Mouse (Mus musculus) stomach, embryonic 14.5 days (tissue): ENCODE data around the gene Olfr917. TPM values are rescaled to one million over a fixed set of nuclear protein-coding genes. Genes with fewer than 3 reads are reported as not detected.

ENCODE experiments used
- ATAC-seq: fragments of 200-750 bp; cut with Nextera tagmentation; 2 replicates; pipeline ENCODE4 v1.8.0; 2017; ENCODE audit warnings: low read depth, moderate TSS enrichment; ENCODE audit not compliant: insufficient number of reproducible peaks, insufficient read depth, low FRiP score
- H3K27ac ChIP-seq: fragments of 300-500 bp; sonication (generic); 2 replicates; pipeline ENCODE4 v1.5.1; 2014; ENCODE audit warnings: mild to moderate bottlenecking, low read length, moderate library complexity, mixed read lengths
- H3K27me3 ChIP-seq: fragments of 300-500 bp; sonication (generic); 2 replicates; pipeline ENCODE4 v1.6.1; 2014; ENCODE audit warnings: low read length, control low read depth, mixed read lengths; ENCODE audit not compliant: control insufficient read depth, insufficient read depth
- H3K36me3 ChIP-seq: fragments of 300-500 bp; sonication (generic); 2 replicates; pipeline ENCODE4 v1.6.1; 2014; ENCODE audit warnings: mild to moderate bottlenecking, control low read depth, low read length, moderate library complexity, mixed read lengths; ENCODE audit not compliant: control insufficient read depth, insufficient read depth
- H3K4me1 ChIP-seq: fragments of 300-500 bp; sonication (generic); 2 replicates; pipeline ENCODE4 v1.6.1; 2014; ENCODE audit warnings: low read length, control low read depth, mixed read lengths; ENCODE audit not compliant: control insufficient read depth, insufficient read depth
- H3K4me2 ChIP-seq: fragments of 300-500 bp; sonication (generic); replicated peaks from 2 replicates; pipeline ENCODE4 v1.6.1; 2014; ENCODE audit warnings: low read depth, low read length, control low read depth
- H3K4me3 ChIP-seq: fragments of 300-500 bp; sonication (generic); 2 replicates; pipeline ENCODE4 v1.5.1; 2014; ENCODE audit warnings: low read depth, low read length, control low read depth
- H3K9ac ChIP-seq: fragments of 300-500 bp; sonication (generic); replicated peaks from 2 replicates; pipeline ENCODE4 v1.6.1; 2014; ENCODE audit warnings: low read depth, mild to moderate bottlenecking, control low read depth, low read length, moderate library complexity, mixed read lengths
- H3K9me3 ChIP-seq: fragments of 300-500 bp; sonication (generic); 2 replicates; pipeline ENCODE4 v1.6.1; 2016; ENCODE audit warnings: low read depth, low read length, control low read depth; ENCODE audit not compliant: control insufficient read depth
- WGBS: fragments of 180-500 bp; shearing (Covaris S2); extraction: QIAGEN DNeasy Blood & Tissue Kit; methylation state at CpG from one replicate; pipeline ENCODE4 v1.1.7; 2014; 5-methylcytosine and 5-hydroxymethylcytosine counted together
- polyA plus RNA-seq: library from polyadenylated mRNA; unstranded; fragments of >200 nt; fragmentation: Nextera tagmentation; extraction: Ambion mirVana; gene quantifications from 2 replicates; pipeline ENCODE4 v1.2.1, GENCODE M21; 2014

Gene Olfr917
- not detected in 2 replicates for polyA plus RNA-seq

DNA sequence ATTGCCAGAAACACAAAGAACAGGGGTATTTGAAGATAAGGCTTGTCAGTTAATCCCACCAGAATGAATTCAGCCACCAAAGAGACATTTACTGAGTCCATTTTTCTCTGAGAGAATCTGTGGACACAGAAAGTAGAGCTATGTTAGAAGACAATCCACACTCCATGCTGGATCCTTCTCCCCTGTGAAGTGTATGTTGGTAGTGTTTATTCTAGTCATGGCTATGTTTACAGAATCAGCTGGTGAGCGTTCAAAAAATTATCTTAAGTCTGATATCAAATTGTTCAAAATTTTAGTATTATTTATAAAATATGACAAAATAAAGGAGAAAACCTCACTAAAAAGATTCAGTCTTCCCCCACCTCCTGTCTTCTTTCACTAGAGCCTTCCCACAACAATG lies at the start of gene Olfr917:
TSS of gene Olfr917 (minus strand) at position 101 of the 400 bp plus-strand sequence.
- WGBS = 68% methylated on average over 1 of the region's 1 CpGs
- H3K9ac ChIP-seq = no peak within 1 kb of the TSS
- ATAC-seq = no peak
- H3K9me3 ChIP-seq = no peaks in the 10 kb centered on the region
- no peak within 1 kb of the TSS for H3K4me3 ChIP-seq
- no peak within 1 kb of the TSS for H3K4me2 ChIP-seq
- H3K27me3 ChIP-seq = no peaks in the 10 kb centered on the region
- no peak within 1 kb of the TSS for H3K27ac ChIP-seq
- no peaks in the 10 kb centered on the region for H3K36me3 ChIP-seq
- H3K4me1 ChIP-seq = no peaks in the 10 kb centered on the region

DNA sequence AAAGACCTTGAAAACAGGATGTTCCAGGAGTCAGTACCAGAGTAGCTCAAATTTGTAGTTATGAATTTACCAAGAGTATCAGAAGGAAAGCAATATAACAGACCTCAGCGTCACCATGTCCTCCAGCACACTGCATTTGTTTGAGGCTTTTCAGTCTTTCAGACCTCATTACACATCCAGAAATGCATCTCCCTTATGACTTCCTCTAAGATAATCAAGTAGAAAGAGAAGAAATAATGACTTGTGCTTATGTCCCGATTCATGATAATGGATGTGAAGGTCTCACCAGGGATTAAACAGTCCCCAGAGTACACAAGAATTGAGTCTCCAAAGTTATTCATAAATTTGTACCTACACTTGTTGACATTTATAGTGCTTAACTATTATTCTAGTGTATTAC lies 8.9 kb upstream of the Olfr917 start, which contains the start of gene Olfr918:
TSS of gene Olfr918 (minus strand) at position 101 of the 400 bp plus-strand sequence.
- H3K4me2 ChIP-seq = no peak within 1 kb of the TSS
- no peaks in the 10 kb centered on the region for H3K27me3 ChIP-seq
- H3K4me1 ChIP-seq = no peaks in the 10 kb centered on the region
- no peaks in the 10 kb centered on the region for H3K36me3 ChIP-seq
- H3K9ac ChIP-seq = no peak within 1 kb of the TSS
- no peaks in the 10 kb centered on the region for H3K9me3 ChIP-seq
- H3K27ac ChIP-seq = no peak within 1 kb of the TSS
- 84% methylated on average over 2 of the region's 2 CpGs for WGBS
- no peak for ATAC-seq
- no peak within 1 kb of the TSS for H3K4me3 ChIP-seq

DNA sequence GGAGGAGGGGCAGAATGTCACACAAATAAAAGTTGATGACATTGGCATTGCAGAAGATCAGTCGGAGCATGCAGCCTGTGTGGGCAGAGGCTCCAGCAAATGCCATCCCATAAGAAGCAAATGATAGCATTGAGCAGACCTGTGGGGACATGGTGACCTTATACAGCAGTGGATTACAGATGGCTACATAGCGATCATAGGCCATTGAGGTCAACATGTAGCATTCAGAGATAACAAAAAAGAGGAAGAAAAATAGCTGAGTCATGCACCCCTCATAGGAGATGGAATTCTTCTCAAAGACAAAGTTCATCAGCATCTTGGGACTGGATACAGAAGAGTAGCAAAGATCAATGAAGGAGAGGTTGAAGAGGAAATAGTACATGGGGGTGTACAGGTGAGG lies 7.2 kb upstream of the Olfr917 start:
- Histone ChIP-seq H3K4me3 (no peak overlapping the region), H3K4me2 (no peak overlapping the region), H3K9me3 (no peaks in the 10 kb centered on the region), H3K4me1 (no peaks in the 10 kb centered on the region), H3K36me3 (no peaks in the 10 kb centered on the region), H3K27ac (no peak overlapping the region), H3K27me3 (no peaks in the 10 kb centered on the region), H3K9ac (no peak overlapping the region)
- WGBS = 83% methylated on average over 2 of the region's 2 CpGs
- ATAC-seq = no peak

DNA sequence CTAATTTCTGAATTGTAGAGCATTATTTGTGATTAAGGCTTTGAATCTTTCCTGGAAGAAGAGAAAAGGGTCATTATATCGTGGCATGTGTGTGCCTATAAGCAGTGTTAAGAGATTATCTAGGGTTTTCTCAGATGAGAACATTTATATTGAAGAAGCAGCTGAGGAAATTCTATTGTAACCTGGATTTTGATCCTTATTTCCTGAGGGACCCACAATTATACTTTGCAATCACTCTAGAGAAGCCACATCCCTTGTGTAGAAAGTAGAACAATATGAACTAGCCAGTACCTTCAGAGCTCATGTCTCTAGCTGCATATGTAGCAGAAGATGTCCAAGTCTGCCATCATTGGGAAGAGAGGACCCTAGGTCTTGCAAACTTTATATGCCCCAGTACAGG lies 5.9 kb downstream of the Olfr917 start, which contains the start of gene Olfr916:
TSS of gene Olfr916 (minus strand) at position 101 of the 400 bp plus-strand sequence.
- Histone ChIP-seq H3K27ac (no peak within 1 kb of the TSS), H3K27me3 (no peaks in the 10 kb centered on the region), H3K9ac (no peak within 1 kb of the TSS), H3K4me2 (no peak within 1 kb of the TSS), H3K36me3 (no peaks in the 10 kb centered on the region), H3K4me3 (no peak within 1 kb of the TSS), H3K4me1 (no peaks in the 10 kb centered on the region), H3K9me3 (no peaks in the 10 kb centered on the region)
- WGBS = 55% methylated on average over 1 of the region's 1 CpGs
- no peak for ATAC-seq

DNA sequence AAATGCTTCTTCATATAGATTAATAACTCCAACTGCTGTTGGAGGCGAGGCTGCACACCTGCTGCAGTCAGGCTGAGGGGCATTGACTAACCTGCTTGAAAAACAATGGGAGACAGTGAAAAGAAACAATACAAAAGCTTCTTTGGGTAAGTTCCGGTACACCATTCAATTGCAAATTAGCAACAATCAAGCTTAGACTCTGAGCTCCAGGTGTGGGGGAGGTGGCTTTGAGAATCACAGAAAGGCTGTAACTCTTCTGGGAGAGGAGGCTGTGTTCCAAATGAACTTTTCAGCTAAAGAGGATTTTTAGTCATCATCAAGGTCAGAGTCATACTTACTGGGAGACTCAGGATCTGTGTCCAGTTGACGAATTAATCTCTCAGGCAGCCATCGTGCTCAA lies 33.2 kb downstream of the Olfr917 start:
- WGBS = 81% methylated on average over 4 of the region's 4 CpGs
- no peaks in the 10 kb centered on the region for H3K9me3 ChIP-seq
- H3K27me3 ChIP-seq = no peaks in the 10 kb centered on the region
- no peak overlapping the region for H3K9ac ChIP-seq
- ATAC-seq = no peak
- no peak overlapping the region for H3K4me3 ChIP-seq
- no peaks in the 10 kb centered on the region for H3K4me1 ChIP-seq
- no peak overlapping the region for H3K4me2 ChIP-seq
- no peaks in the 10 kb centered on the region for H3K36me3 ChIP-seq
- H3K27ac ChIP-seq = no peak overlapping the region

Other genes starting within 250 kb of the Olfr917 start
- not detected in 2 replicates for gene Olfr901, start 236.4 kb downstream of the Olfr917 start, polyA plus RNA-seq
- gene Olfr902, start 218.2 kb downstream of the Olfr917 start, polyA plus RNA-seq = not detected in 2 replicates
- gene Olfr904, start 202.7 kb downstream of the Olfr917 start, polyA plus RNA-seq = not detected in 2 replicates
- gene Olfr905, start 194.7 kb downstream of the Olfr917 start, polyA plus RNA-seq = not detected in 2 replicates
- not detected in 2 replicates for gene Olfr906, start 178.8 kb downstream of the Olfr917 start, polyA plus RNA-seq
- not detected in 2 replicates for gene Olfr907, start 170.0 kb downstream of the Olfr917 start, polyA plus RNA-seq
- not detected in 2 replicates for gene Olfr911-ps1, start 144.3 kb downstream of the Olfr917 start, polyA plus RNA-seq
- not detected in 2 replicates for gene Olfr910, start 128.0 kb downstream of the Olfr917 start, polyA plus RNA-seq
- gene Olfr912, start 85.7 kb downstream of the Olfr917 start, polyA plus RNA-seq = not detected in 2 replicates
- not detected in 2 replicates for gene Olfr913, start 73.1 kb downstream of the Olfr917 start, polyA plus RNA-seq
- not detected in 2 replicates for gene Olfr914, start 60.7 kb downstream of the Olfr917 start, polyA plus RNA-seq
- gene Olfr916, start 6.0 kb downstream of the Olfr917 start, polyA plus RNA-seq = not detected in 2 replicates
- not detected in 2 replicates for gene Olfr918, start 8.8 kb upstream of the Olfr917 start, polyA plus RNA-seq
- gene Olfr919, start 37.8 kb upstream of the Olfr917 start, polyA plus RNA-seq = not detected in 2 replicates
- gene Vwa5a, start 52.4 kb upstream of the Olfr917 start, polyA plus RNA-seq = 25.4 and 26.3 TPM in 2 replicates
- 0.08 and 0.17 TPM in 2 replicates for gene Olfr920, start 86.5 kb upstream of the Olfr917 start, polyA plus RNA-seq
- not detected in 2 replicates for gene Olfr921, start 107.2 kb upstream of the Olfr917 start, polyA plus RNA-seq
- gene Olfr922, start 148.8 kb upstream of the Olfr917 start, polyA plus RNA-seq = not detected in 2 replicates
- not detected in 2 replicates for gene Olfr923, start 160.7 kb upstream of the Olfr917 start, polyA plus RNA-seq
- not detected in 2 replicates for gene Olfr924, start 178.6 kb upstream of the Olfr917 start, polyA plus RNA-seq
- gene Olfr26, start 189.2 kb upstream of the Olfr917 start, polyA plus RNA-seq = not detected in 2 replicates
- gene Olfr926, start 211.3 kb upstream of the Olfr917 start, polyA plus RNA-seq = not detected in 2 replicates